Mouse (Mus musculus) c-Kit-positive CD71-negative TER-119-negative erythroid progenitor cells, embryonic 14.5 days (primary cell): ENCODE data around the gene Acad11.

Experiments used
- DNase-seq: peaks from one replicate; pipeline ENCODE4 v3.0.0-alpha.2; 2013; ENCODE audit warnings: low read depth

Acad11 gene

GRCm38 (mm10) chr9:104063244-104063961, at the start of gene Acad11:
Gene Acad11 (plus strand): TSS chr9:104063377.
- DNase-seq: peak; percentile 83

GRCm38 (mm10) chr9:104014526-104014925, 48.7 kb upstream of the Acad11 start:
- no peak for DNase-seq

- no peak for DNase-seq
Measured at GRCm38 (mm10) chr9:104021026-104021425, 42.2 kb upstream of the Acad11 start.

GRCm38 (mm10) chr9:104027186-104027585, 36.0 kb upstream of the Acad11 start:
- no peak for DNase-seq

- no peak for DNase-seq
Measured at GRCm38 (mm10) chr9:104029861-104030260, 33.3 kb upstream of the Acad11 start.

- no peak for DNase-seq
Measured at GRCm38 (mm10) chr9:104034231-104034630, 28.9 kb upstream of the Acad11 start.

GRCm38 (mm10) chr9:104034718-104035117, 28.5 kb upstream of the Acad11 start:
- DNase-seq: no peak

- DNase-seq: peak; percentile 70
Measured at GRCm38 (mm10) chr9:104035261-104036015, 27.7 kb upstream of the Acad11 start.

GRCm38 (mm10) chr9:104038266-104038665, 24.9 kb upstream of the Acad11 start:
- DNase-seq: no peak

- no peak for DNase-seq
Measured at GRCm38 (mm10) chr9:104039031-104039695, 24.0 kb upstream of the Acad11 start.

GRCm38 (mm10) chr9:104039742-104040141, 23.4 kb upstream of the Acad11 start:
- no peak for DNase-seq

- no peak for DNase-seq
Measured at GRCm38 (mm10) chr9:104040362-104040761, 22.8 kb upstream of the Acad11 start, which contains the start of gene Gm28305. Gene Gm28305 (plus strand): TSS chr9:104040662.

GRCm38 (mm10) chr9:104043676-104044075, 19.5 kb upstream of the Acad11 start:
- no peak for DNase-seq

- no peak for DNase-seq
Measured at GRCm38 (mm10) chr9:104051028-104051427, 12.1 kb upstream of the Acad11 start.

GRCm38 (mm10) chr9:104062430-104063243, 540 bp upstream of the Acad11 start, which contains the start of gene Uba5:
Gene Uba5 (minus strand): TSS chr9:104063134.
- DNase-seq: no peak

- no peak for DNase-seq
Measured at GRCm38 (mm10) chr9:104064571-104064970, 1.4 kb downstream of the Acad11 start.

GRCm38 (mm10) chr9:104070241-104070640, 7.1 kb downstream of the Acad11 start:
- no peak for DNase-seq

- DNase-seq: no peak
Measured at GRCm38 (mm10) chr9:104070863-104071604, 7.9 kb downstream of the Acad11 start.

GRCm38 (mm10) chr9:104075808-104076207, 12.6 kb downstream of the Acad11 start:
- DNase-seq: peak; percentile 25

- no peak for DNase-seq
Measured at GRCm38 (mm10) chr9:104078780-104079179, 15.6 kb downstream of the Acad11 start.

GRCm38 (mm10) chr9:104079379-104079778, 16.2 kb downstream of the Acad11 start:
- DNase-seq: peak; percentile 54
